Mouse (Mus musculus) stomach, postnatal 0 days (tissue): ENCODE results near the gene Dlg2. TPM values are rescaled to one million over a fixed set of nuclear protein-coding genes. Genes with fewer than 3 reads are reported as not detected.

ENCODE experiments used
- ATAC-seq: fragments of 200-750 bp; cut with Nextera tagmentation; 2 replicates; pipeline ENCODE4 v1.8.0; 2017; ENCODE audit not compliant: low FRiP score, low TSS enrichment
- DNase-seq: peaks from one replicate; pipeline ENCODE4 v3.0.0-alpha.2; 2016; ENCODE audit warnings: low spot score
- H3K27ac ChIP-seq: fragments of 300-500 bp; sonication (generic); replicated peaks from 2 replicates; pipeline ENCODE4 v1.5.1; 2014; ENCODE audit warnings: mild to moderate bottlenecking, control low read depth
- H3K27me3 ChIP-seq: fragments of 300-500 bp; sonication (generic); 2 replicates; pipeline ENCODE4 v1.6.1; 2014; ENCODE audit warnings: low read length; ENCODE audit not compliant: control insufficient read depth, insufficient read depth
- H3K36me3 ChIP-seq: fragments of 300-500 bp; sonication (generic); 2 replicates; pipeline ENCODE4 v1.6.1; 2014; ENCODE audit warnings: low read length, mixed read lengths; ENCODE audit not compliant: control insufficient read depth, insufficient read depth
- H3K4me1 ChIP-seq: fragments of 300-500 bp; sonication (generic); replicated peaks from 2 replicates; pipeline ENCODE4 v1.6.1; 2014; ENCODE audit warnings: antibody characterized with exemption; ENCODE audit not compliant: control insufficient read depth, insufficient read depth
- H3K4me2 ChIP-seq: fragments of 300-500 bp; sonication (generic); replicated peaks from 2 replicates; pipeline ENCODE4 v1.6.1; 2014; ENCODE audit warnings: low read depth, mild to moderate bottlenecking, control low read depth, moderate library complexity
- H3K4me3 ChIP-seq: fragments of 300-500 bp; sonication (generic); 2 replicates; pipeline ENCODE4 v1.5.1; 2014; ENCODE audit warnings: low read depth, low read length, control low read depth
- H3K9ac ChIP-seq: fragments of 300-500 bp; sonication (generic); 2 replicates; pipeline ENCODE4 v1.6.1; 2014; ENCODE audit warnings: mild to moderate bottlenecking, low read length, control low read depth, mixed read lengths
- H3K9me3 ChIP-seq: fragments of 300-500 bp; sonication (generic); 2 replicates; pipeline ENCODE4 v1.6.1; 2016; ENCODE audit warnings: low read length; ENCODE audit not compliant: control insufficient read depth
- CTCF ChIP-seq: IDR thresholded peaks from 2 replicates; pipeline ENCODE4 v1.5.1; 2016; ENCODE audit warnings: antibody characterized with exemption, low read depth, mild to moderate bottlenecking, moderate library complexity
- EP300 ChIP-seq: optimal IDR thresholded peaks from 2 replicates; pipeline ENCODE3; 2016; ENCODE audit warnings: antibody characterized with exemption
- WGBS: fragments of 180-500 bp; shearing (Covaris S2); extraction: QIAGEN DNeasy Blood & Tissue Kit; methylation state at CpG from one replicate; pipeline ENCODE4 v1.1.7; 2014; 5-methylcytosine and 5-hydroxymethylcytosine counted together
- polyA plus RNA-seq: library from polyadenylated mRNA; unstranded; fragments of >200 nt; fragmentation: Nextera tagmentation; extraction: Ambion mirVana; gene quantifications from 2 replicates; pipeline ENCODE4 v1.2.1, GENCODE M21; 2015

Dlg2 gene
- polyA plus RNA-seq, 1 experiment from 2014 or later: 12.8 TPM

DNA sequence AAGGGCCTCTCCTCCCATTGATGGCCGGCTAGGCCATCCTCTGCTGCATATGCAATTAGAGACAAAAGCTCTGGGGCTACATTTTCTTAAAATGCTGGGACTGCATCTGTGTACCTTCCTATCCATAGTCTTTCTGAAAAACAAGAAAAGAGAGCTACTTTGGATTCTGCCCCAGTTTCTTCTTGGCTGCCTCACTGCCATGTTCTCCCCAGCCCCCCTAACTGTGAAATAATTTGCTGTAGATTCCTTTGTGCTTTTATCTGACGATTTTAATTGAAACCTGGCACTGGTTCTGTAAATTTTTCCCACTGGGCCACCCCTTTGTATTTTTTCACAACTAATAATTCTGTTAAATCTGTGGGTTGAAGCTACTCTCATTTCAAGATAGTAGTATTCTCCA lies 1646.8 kb downstream of the Dlg2 start:
- ATAC-seq: no peak
- no peak for TF ChIP-seq EP300
- no peak for TF ChIP-seq CTCF
- H3K9ac ChIP-seq: no peak overlapping the region
- H3K36me3 ChIP-seq: no peaks in the 10 kb centered on the region
- H3K9me3 ChIP-seq: no peaks in the 10 kb centered on the region
- no peaks in the 10 kb centered on the region for H3K27me3 ChIP-seq
- WGBS: 52% methylated on average over 2 of the region's 2 CpGs
- DNase-seq: no peak
- no peak overlapping the region for H3K4me3 ChIP-seq
- H3K4me1 ChIP-seq: no peaks in the 10 kb centered on the region
- H3K27ac ChIP-seq: no peak overlapping the region
- no peak overlapping the region for H3K4me2 ChIP-seq

DNA sequence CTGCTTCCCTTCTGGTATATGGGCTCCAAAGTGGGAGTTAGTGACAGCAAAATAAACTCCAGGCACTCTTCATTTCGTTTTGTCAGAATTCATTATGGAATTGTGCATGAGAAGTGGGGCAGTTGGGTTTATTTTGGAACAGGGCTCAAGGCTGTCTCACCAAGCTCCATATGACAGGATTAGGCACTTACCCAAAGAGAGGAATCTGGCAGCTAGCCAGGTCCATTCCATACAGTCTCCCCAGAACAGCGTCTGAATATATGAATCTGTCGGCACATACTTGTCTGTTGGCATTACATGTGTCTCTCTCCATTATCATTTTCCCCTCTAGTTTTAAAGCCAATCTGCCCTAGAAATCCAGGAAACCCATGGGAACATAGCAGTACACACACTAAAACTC lies 1649.4 kb downstream of the Dlg2 start:
- no peak for ATAC-seq
- 35% methylated on average over 3 of the region's 3 CpGs for WGBS

GRCm38 (mm10) chr7:92134301-92134700 lies 1657.8 kb downstream of the Dlg2 start:
- no peaks in the 10 kb centered on the region for H3K9me3 ChIP-seq
- H3K36me3 ChIP-seq: no peaks in the 10 kb centered on the region
- H3K9ac ChIP-seq: no peak overlapping the region
- H3K4me2 ChIP-seq: no peak overlapping the region
- DNase-seq (no peak), ATAC-seq (no peak)
- TF ChIP-seq EP300: no peak
- no peak for TF ChIP-seq CTCF
- H3K27ac ChIP-seq: no peak overlapping the region
- no peak overlapping the region for H3K4me3 ChIP-seq
- WGBS: 51% methylated on average over 3 of the region's 3 CpGs
- H3K27me3 ChIP-seq: no peaks in the 10 kb centered on the region
- H3K4me1 ChIP-seq: no peaks in the 10 kb centered on the region

More for the DNA sequence above, 1649.4 kb downstream of the Dlg2 start:
- no peaks in the 10 kb centered on the region for H3K9me3 ChIP-seq
- no peak overlapping the region for H3K9ac ChIP-seq
- H3K27me3 ChIP-seq: no peaks in the 10 kb centered on the region
- no peak for DNase-seq
- H3K4me2 ChIP-seq: no peak overlapping the region
- no peak overlapping the region for H3K4me3 ChIP-seq
- no peaks in the 10 kb centered on the region for H3K4me1 ChIP-seq
- H3K27ac ChIP-seq: no peak overlapping the region
- TF ChIP-seq EP300 (no peak), CTCF (no peak)
- no peaks in the 10 kb centered on the region for H3K36me3 ChIP-seq

DNA sequence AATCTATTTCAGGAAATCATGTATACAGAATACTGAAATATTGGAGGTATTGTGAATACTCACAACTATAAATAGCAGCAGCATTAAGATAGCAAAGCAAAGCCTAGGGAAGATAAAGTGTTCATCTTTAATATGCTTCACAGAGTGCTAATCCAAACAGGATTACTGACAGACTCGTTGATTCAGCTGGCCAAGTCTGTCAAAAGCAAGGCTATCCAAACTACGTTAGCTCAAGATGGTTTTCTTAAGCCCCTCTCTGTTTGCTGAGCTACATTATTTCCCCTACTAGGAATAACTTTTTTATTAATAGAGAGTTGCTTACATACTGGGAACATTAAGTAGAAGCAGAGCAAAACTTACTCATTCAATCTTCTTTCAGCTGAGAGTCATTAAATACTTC lies 1659.2 kb downstream of the Dlg2 start:
- no peak overlapping the region for H3K9ac ChIP-seq
- no peak for ATAC-seq
- H3K27ac ChIP-seq: no peak overlapping the region
- H3K27me3 ChIP-seq: no peaks in the 10 kb centered on the region
- 15% methylated on average over 2 of the region's 2 CpGs for WGBS
- no peak overlapping the region for H3K4me2 ChIP-seq
- no peaks in the 10 kb centered on the region for H3K4me1 ChIP-seq
- H3K4me3 ChIP-seq: no peak overlapping the region
- no peak for DNase-seq
- H3K36me3 ChIP-seq: no peaks in the 10 kb centered on the region
- TF ChIP-seq EP300: no peak
- no peaks in the 10 kb centered on the region for H3K9me3 ChIP-seq

DNA sequence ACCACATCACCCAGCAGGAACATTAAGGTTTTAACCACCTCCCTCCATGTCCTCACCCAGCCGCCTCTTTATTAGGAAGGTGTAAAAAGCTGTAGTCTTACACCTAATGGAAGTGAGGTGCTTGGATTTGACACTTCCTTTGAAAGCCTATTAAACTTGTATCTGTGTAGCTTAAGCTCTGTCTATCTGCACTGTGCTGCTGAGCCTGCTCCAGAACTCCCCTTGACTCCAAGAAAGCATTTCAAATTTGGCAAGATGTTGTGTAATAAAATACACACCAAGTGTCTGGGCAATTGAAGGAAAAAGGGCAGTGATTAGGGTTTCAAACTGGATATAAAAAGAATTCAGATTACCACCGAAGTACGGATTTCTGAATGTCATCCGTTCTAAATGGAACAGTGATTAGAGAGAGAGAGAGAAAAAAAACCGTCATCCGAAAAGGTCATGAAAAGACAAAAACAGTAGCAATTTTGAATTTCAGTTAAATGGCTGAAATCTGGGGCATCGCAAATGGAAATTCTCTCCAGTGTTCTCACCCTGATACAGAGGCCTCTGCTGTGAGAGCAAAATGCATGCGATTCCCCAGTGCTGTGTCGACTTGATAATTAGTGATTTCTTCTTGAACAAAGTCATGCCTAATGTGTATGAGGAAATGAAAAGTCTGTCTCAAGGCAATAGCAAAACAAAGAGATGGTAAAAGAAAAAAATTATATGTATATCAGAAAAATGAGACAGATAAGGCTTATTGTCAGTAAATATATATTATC lies 1663.8 kb downstream of the Dlg2 start:
- Histone ChIP-seq H3K4me1 (no peaks in the 10 kb centered on the region), H3K36me3 (no peaks in the 10 kb centered on the region), H3K9me3 (no peaks in the 10 kb centered on the region), H3K4me3 (no peak overlapping the region), H3K27ac (no peak overlapping the region), H3K4me2 (no peak overlapping the region), H3K27me3 (no peaks in the 10 kb centered on the region), H3K9ac (no peak overlapping the region)
- no peak for ATAC-seq
- no peak for DNase-seq
- 75% methylated on average over 9 of the region's 9 CpGs for WGBS
- no peak for TF ChIP-seq EP300
- TF ChIP-seq CTCF: no peak

DNA sequence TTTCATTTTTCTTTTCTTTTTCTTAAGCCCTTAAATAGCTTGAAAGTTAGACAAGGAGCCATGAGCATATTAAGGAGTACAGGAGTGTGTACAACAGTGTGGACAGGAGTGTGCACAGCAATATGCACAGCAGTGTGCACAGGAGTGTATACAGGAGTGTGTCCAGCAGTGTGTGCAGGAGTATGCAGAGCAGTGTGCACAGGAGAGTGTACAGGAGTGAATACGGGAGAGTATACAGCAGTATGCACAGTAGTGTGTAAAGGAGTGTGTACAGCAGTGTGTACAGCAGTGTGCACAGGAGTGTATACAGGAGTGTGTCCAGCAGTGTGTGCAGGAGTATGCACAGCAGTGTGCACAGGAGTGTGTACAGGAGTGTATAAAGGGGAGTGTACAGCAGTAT lies 1671.0 kb downstream of the Dlg2 start:
- TF ChIP-seq EP300: no peak
- no peak for TF ChIP-seq CTCF
- Histone ChIP-seq H3K4me2 (no peak overlapping the region), H3K27ac (no peak overlapping the region), H3K4me1 (no peaks in the 10 kb centered on the region), H3K4me3 (no peak overlapping the region), H3K27me3 (no peaks in the 10 kb centered on the region), H3K9ac (no peak overlapping the region), H3K9me3 (no peaks in the 10 kb centered on the region), H3K36me3 (no peaks in the 10 kb centered on the region)
- WGBS: 87% methylated on average over 1 of the region's 1 CpGs
- DNase-seq (no peak), ATAC-seq (no peak)
